Mouse (Mus musculus) neutrophil, adult 5-6 weeks (primary cell): ENCODE measurements around the gene Erlec1. TPM values are rescaled to one million over a fixed set of nuclear protein-coding genes. Genes with fewer than 3 reads are reported as not detected.
A peak's percentile ranks its signal among the peaks of the same experiment; 100 is the strongest.

ENCODE experiments used
- ATAC-seq: fragments of 151-379, 151-347 bp; 2 replicates; pipeline ENCODE4 v1.8.0; 2017; ENCODE audit warnings: mild to moderate bottlenecking, moderate TSS enrichment; ENCODE audit not compliant: insufficient number of reproducible peaks, poor library complexity, low FRiP score, severe bottlenecking; ENCODE audit errors: extremely low read depth
- total RNA-seq: library from RNA; stranded (forward); fragments of 200-1000 nt; gene quantifications from 2 replicates; pipeline ENCODE4 v1.2.3, GENCODE M21; 2017

Erlec1 gene
- total RNA-seq, result 18.4 and 20.6 TPM in 2 replicates

DNA sequence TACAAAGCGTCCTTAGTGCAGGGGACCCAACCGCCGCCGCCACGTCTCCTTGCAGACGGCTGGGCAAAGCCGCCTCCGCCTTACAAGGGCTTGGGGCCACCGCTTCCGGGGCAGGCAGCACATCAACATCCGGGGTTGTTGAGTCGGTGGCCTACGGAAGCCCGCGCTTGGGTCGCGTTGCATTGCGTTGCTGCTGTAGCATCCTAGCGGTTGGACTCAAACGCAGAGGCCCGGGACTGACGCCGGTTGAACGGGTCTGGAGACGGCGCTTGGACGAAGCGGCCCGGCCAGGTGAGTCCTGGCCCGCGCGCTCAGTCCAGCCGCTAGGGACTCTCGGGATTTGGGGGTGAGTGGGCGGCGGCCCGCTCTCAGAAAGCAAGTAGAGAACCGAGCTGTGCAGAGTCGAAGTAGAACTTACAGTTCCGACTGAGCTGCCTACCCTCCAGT is at the start of gene Erlec1:
TSS of gene Erlec1 (minus strand) at position 57 of the 447 bp plus-strand sequence.
- ATAC-seq, result peak; percentile 99

DNA sequence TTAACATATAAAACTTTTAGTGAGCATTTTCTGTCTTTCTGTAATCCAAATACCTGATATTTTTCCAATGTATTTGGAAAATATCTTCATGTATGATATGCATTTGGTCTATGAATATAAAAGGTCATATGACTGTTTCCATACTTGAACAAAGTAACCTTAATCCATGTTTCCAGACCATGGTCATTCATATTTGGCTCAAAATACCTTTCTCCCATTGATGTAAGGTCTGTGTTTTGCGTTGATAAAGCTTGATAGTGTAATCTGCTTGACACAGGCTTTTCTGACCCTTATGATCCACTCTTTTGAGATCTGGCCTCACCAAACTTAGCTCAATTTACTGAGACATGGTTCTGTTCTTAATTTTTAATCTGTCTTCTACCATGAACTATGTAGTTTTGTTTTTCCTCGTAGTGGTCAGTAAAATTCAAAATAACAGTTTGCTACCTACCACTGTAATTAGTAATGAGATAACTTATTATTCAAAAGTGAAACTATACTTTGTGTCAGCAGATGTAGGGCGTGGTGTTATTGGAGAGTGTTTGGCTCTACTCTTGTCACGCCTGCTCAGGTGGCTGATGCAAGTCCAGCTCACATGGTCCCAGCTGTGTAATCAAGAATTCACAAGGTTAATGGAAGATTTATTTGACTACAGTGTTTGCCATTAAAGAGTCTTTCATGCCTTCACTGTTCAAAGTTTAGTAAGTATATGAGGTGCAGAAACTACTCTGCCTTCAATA is 47.2 kb upstream of the Erlec1 start:
- no peak for ATAC-seq

DNA sequence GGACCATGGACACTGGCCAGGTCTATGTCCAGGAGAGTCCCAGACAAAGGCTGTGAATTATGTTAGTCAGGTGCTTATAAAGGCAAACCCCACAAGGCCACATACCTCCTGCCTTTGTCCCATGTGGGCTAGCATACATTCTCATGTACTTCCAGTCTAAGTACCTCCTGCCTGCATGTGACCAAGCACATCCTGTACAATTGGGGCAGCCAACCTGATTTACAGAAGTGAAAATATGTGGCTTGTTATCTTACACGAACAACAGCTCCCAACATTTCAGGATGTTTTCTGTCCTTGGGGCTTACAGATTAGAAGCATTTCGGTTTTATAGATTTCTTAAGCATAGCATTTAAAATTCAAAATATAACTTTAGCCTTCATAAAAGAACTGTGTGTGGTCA is 45.9 kb upstream of the Erlec1 start:
- peak; percentile 69; the same call in 1 of the 2 replicates for ATAC-seq

DNA sequence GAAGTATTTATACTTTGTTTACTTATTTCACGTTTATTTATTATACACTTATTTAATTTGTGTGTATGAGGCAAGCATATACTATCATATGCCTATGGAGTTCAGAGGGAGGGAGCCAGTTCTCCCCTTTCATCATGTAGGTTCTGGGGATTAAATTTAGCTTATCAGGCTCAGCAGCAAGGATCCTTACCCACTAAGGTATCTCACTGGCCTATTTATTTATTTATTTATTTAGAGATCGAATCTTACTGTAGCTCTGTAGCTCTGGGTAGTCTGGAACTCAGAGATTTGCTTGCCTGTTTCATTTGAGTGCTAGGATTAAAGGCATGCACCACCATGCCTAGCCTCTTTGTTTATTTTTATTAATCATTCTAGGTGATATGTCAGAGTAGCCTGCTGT is 44.6 kb upstream of the Erlec1 start:
- ATAC-seq, result no peak

DNA sequence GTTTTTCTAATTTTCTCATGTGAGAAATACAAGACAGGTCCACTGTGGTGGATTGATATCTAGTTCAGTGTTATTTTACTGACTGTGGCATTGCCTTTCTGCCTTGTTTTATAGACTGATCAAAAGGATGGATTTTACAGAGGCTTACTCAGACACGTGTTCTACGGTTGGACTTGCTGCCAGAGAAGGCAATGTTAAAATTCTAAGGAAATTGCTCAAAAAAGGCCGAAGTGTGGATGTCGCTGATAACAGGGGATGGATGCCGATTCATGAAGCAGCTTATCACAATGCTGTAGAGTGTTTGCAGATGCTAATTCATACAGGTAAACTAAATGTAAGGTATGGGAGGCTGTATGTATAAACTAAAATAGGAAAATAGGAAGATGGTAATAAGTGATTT is 44.1 kb upstream of the Erlec1 start:
- no peak for ATAC-seq

DNA sequence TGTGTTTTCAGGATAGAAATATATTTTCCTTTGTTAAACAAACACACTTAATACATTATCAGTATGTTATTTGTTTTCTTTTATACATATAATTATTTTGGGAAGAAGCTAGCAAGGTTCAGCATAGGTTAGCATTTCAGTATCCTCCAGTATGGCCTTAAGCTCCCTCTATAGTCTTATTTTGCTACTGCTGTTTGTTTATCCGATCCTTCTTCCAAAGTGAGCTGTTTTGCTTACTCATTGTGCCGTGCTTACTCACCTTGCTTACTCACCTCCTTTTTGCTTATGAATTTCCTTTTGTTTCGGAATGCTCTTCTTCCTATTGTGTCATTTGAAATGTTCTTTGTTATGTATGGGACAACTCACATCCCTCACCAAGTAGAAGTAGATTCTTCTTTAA is 42.5 kb upstream of the Erlec1 start:
- peak; percentile 48; the same call in 1 of the 2 replicates for ATAC-seq

DNA sequence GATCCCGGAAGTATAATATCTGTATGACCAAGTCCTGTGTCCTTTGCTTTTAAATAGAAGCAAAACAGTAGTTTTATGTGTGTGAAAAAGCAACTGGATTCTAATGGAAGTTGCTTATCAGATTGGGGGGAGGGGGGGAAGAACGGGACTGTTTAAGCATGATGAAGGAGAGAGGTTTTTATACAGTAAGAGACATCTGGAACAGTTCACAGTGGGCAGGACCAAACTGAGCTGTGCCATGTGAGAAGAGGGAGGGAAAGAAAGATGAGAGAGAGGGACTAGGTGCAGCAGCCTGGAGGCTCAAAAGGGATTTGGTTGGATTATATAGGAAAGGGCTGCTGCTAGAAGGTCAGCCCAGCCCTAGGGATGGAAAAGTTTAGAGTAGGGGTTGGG is 32.5 kb upstream of the Erlec1 start:
- ATAC-seq, result no peak

DNA sequence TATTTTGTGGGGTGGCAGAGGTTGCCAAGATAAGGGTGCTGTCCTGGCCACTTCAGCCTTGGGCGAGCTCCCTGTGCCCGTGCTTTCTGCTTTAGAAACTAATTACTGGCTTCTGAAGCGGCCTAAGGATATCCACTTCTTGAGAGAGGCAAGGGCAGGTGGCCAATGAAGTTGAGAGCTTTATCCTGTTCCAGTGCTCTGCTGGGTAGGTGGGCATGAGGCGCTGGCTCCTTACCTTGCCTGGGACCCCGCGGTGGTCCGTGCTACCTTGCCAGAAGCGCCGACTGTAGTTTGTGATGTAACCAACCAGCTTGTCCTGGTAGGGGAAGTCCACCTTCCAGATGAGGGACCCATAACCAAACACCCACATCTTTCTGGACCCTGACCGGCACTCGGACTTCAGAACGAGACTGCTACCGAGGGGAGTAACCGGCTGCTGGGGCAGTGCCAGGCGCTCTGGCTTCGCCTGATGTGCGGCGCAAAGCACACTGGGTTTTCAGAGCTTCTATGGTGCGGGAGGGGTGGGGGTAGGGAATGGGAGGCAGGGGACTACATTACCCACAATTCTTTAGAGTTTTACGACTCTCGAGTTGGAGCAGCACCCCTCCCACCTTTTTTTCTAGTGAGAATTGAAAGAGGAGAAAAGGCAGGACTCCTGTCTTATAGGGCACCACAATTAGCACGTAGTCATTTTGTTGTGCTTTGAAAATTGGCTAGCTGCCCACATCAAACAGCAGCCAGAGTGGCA is 31.9 kb upstream of the Erlec1 start, which contains the start of gene Chac2:
TSS of gene Chac2 (minus strand) at position 474 of the 748 bp plus-strand sequence.
- ATAC-seq, result peak; percentile 95

DNA sequence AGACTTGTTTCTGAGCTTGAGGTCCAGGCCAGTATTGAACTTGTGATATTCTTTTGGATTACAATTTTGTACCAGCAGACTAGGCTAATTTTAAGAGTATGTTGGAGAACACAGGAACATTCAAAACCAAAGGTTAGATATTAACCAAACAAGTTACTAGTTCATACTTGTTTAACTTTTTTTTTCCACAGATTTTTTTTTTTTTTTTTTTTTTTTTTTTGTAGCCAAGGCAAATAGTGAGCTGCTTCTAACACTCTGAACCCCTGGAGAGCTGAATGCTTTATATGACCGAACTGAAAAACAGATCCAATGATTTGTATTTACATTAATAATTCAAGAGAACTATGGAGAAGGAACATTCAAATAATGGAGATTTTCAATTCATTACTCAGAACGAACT is 31.1 kb upstream of the Erlec1 start:
- ATAC-seq, result no peak

DNA sequence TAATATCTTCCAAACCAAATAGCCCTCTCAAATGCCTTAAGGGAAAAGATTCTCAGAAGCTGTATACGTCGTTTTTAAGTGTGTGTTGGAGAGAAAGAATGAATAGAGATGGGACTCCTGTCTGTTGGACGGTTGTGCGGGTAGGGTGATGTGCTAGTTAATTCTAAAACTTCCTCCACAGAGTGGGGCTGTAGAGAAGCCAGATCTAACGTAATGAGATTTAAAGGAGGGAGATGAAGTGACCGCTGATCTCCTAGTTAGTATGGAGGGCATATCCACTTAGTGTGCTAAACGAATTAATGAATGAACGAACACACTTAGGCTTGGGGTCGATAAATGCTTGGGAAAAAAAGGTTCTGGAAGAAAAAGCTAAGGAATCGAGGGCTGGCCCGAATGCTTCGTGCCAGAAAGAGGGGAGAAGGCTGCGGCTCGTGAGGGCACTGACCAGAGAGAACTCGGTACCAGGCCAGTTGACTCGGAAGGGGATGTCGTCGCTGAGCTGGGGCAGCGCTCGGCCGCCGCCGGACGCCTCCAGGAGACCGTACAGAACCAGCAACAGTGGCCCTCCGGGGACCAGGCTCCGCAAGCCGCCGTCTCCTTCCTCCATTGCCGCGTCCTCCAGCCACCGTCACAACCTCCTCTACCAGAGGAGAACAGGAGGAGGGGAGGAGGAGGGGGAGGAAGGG is 523 bp downstream of the Erlec1 start:
- peak; percentile 37; the same call in 1 of the 2 replicates for ATAC-seq

DNA sequence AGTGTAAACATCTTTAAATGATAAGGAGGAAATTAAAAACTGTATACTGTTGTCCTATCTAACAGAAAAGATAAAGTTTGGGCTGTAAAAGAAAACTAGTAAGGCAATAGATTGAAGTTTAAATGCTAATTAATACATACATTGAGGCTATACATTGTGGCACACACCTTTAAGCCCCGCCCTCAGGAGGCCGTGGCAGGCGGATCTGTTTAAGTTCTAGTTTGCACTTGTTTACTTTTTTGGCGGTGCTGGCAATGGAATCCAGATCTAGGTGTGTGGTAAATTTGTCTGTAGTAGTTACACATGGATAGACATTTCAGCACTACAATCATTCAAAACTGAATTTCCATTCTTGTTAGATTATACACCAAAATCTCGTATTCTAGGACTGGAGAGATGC is 1.3 kb downstream of the Erlec1 start:
- ATAC-seq, result no peak

DNA sequence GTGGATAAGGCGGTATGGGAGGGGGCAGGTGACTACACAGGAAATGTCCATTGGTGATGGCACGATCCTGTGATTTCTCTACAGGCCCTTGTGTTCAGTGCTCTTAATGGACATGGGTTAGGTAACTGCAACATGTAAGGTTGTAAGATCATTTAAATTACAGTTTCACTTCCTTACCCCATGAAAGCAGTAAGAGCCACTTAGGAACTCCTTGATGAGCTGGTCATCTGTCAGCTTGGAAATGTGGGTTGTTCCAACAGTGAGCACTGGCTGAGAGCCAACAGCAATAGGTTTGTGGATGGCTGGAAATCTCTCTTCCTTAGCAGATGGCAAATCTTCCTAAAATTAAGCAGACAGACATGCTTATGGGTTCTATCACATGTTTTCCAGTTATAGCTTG is 10.6 kb downstream of the Erlec1 start:
- no peak for ATAC-seq

DNA sequence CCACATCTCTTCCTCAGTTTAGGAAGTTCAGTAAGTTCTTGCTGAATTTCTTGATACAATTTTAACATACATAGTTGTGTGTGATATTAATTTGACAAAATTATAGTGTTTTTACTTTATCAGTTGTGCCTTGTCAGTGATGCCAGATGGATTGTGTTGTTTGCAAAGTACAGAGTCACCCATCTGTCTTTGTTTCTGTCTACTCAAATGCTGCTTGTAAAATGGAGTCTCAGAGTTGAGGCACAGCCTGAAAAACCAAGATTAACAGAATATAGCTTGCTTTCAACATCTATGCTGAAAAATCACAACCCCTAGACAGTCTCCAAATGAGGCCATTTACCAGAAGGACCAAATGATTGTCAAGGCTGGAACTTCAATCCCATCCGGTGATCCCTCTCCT is 25.6 kb downstream of the Erlec1 start:
- ATAC-seq, result no peak

DNA sequence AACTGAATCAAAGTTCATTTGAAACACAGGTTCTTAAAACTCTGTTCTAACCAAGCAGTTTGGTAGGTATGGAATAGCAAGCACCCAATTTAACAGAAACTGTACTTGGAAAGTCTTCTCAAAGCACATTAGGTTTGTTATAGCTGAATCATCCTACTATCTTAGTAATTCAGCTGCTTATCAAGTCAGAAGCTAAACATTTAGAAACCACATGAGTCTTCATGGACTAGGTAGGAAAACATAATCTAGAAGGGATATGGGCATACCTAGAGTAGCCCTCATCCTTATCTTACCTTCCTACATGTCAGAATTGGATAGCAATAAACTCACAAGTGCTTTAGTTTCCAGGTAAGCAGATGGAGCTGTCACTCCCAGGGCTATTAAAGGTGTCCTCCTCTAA is 26.1 kb downstream of the Erlec1 start:
- ATAC-seq, result no peak

DNA sequence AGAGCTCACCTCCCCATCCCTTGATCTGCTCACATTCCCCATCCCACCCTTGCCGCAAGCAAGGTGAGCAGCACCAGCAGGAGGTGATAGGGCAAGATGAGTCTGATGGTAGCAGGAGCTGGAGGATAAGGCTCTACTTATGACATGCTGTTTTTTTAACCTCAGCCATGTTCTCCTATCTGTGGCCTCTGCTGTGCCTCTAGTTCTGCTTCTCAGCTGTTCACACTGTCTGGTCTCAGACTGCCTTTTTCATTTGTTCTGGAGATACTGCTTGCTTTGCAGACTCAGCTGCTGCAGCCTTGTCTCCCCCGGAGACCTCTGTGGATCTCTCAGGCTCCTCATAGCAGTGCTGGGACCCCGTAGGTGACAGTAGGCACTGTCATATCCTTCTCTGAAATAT is 30.9 kb downstream of the Erlec1 start:
- ATAC-seq, result no peak

DNA sequence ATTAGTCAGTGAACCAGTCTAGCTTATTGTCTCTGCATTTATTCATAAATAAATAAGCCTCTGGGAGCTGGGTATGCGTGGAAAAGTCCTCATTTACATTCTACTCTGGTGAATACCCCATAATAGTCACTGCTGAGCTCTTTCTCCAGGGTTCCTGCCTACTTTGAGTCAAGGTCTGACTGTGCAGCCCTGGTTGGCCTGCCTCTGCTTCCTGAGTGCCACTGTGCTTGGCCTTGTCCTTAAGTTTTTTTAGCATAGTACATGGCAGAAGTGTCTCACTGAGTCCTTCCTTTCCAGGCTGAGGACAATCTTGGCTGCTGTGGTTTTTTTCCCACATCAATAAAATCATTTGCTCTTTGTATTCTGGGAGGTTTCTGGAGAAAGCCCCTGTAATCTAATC is 33.5 kb downstream of the Erlec1 start:
- no peak for ATAC-seq

DNA sequence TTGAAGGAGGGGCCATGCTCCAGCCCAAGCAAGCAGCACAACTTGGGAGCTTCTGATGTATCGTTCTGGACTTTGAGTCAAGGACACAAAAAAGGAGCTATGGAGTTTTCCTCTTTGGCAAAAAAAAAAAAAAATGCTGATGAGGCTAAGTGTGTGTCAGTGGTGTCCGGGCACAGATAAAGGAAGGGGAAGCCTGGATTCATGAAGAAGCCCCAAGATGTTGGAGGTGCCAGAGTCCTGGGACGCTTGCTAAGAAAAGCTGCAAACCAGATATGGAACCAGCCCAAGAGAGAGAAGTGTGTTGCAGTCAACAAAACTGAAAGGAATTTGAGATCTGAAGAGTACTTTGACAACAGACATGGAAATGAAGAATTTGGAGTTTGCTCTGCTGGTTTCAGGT is 41.8 kb downstream of the Erlec1 start:
- no peak for ATAC-seq

DNA sequence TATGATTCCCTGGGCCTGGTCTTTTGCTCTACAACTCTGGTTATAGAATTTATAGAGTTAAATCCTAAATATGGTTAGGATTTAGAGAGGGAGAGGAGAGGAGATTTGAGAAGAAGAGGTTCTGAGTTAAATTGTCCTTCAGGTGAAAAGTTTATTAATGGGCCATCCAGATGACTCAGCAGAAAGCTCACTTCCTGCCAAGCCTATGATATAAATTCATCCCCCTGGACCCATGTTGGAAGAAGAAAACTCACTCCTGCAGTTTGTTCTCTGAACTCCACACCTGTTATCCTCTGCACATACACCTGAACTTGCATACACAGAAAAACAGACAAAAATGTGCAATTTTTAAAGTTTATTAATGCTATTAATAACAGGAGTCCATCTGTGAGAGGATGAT is 54.8 kb downstream of the Erlec1 start:
- ATAC-seq, result no peak

DNA sequence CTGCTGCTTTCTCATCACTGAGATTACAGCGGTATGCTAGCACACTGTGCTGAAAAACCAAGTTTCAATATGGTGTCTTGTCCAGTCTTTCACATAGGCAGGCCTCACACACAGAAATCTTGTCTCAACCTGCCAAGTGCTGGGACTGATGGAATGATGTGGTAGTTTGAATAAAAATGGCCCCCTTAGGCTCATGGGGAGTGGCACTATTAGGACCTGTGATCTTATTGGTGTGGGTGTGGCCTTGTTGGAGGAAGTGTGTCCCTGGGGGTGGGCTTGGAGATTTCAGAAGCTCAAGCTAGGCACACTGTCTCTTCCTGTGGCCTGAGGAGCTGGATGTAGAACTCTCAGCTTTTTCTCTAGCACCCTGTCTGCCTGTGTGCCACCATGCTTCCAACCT is 57.9 kb downstream of the Erlec1 start:
- ATAC-seq, result no peak

DNA sequence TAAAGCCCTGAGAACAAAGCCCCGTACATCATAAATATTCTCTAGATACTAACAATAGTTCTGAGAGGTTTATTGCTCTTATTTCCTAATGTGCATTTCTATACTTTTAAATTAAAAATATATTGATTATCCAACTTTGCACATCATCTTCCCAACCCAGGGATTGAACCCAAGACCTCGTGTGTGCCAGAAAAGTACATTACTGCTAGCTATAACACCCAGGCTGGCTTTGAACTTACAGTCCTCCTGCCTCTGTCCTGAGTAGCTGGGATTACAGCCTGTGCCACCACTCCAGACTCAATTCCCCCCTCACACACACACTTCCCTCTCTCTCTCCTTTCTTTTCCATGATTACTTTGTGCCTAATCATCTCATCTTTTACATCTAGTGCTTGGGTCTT is 66.0 kb downstream of the Erlec1 start:
- no peak for ATAC-seq
